Mouse (Mus musculus) G1E-ER4 (cell line): Measurements from ENCODE around the gene Rps6kl1. TPM values are rescaled to one million over a fixed set of nuclear protein-coding genes. Genes with fewer than 3 reads are reported as not detected.

Source experiments
- GATA1 ChIP-seq: IDR thresholded peaks from one replicate; pipeline ENCODE4 v1.8.0; 2012; ENCODE audit warnings: low read length, inconsistent platforms
- polyA plus RNA-seq: library from polyadenylated mRNA; stranded (reverse); fragments of >175 nt; gene quantifications from 2 replicates; pipeline ENCODE4 v1.2.3, GENCODE M21; 2012

The Rps6kl1 gene
- polyA plus RNA-seq, 1 experiment = not detected

DNA sequence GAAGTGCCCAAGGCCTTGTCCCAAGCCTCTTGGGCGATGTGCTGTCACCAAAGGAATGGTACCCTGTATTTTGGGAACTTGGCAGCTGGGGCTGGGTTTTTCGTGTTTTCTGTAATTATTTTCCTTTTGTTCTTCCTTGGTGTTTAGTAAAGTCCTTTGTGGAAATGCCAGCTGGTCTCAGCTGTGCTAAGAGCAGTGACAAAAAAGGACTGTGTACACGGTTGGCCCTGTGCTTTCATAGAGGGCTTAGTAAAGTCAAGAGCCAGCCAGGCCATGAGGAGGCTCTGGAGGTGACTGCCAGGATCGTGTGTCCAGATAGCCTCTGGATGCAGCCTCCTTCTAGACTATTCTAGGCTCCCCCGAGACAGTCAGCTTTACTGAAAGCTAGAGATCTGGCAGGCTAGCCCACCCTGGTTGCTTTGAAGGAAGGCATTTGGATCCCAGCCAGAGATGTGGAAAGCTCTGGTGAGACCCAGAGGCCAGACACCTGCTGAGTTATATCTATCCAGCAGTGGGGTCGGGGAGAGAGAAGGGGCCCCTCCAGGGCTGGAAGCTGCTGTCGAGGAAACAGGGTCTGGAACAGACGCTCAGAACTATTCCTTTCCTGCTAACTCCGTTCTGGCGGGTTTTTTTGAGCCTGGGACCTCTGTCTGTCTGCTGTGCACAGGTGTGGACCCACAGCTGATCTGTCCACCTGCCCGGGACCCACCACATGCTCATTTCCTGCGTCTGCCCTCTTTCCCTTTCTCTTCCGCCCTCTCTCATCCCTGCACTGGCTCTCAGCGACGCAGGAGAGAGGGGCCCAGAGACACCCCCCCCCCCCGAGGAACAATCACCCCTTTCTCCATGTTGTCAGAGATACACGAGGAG, 30.6 kb upstream of the Rps6kl1 start:
- TF ChIP-seq GATA1 = no peak

DNA sequence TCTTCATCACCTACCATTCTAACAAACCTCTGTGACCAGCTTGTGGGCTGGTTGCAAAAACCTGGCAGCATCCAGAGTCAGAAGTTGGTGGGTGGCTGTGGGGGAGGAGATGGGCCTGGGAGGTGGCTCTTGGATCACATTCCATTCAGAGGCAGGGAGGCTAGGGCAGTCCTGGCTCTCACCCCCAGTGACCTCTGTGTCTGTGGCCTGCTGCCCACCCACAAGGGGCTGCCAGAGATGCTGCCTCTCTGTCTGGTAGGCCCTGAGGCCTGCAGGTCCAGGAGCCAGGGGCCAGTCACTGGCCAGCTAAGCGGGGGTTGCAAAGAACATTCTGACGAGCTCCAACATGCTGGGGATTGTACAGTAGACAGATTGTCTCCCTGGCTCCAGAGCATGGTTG, 27.2 kb upstream of the Rps6kl1 start:
- no peak for TF ChIP-seq GATA1

DNA sequence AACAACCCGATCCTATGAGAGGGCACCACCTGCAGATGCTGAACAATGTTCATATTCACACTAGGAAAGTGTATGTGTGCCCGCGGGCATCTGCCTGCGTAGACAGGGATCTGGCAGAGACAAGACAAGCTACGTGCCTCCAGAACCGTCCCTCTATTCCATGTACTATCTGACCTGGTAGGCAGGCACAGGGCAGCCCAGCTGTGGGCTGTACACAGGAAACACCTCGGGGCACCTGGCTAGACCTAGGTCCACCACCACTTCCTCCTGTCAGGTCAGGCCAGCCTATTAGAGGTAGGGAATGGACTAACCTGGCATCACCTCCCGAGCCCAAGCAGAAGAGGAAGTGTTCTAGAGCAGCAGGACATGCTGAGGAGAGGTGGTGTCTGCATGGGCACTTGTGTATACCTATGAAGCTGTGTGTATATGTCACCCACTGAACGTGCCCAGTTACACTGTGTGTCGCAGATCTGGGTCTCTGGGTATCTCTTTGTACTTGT, 26.7 kb upstream of the Rps6kl1 start, which contains the start of gene Pgf:
Gene Pgf, minus strand, starts transcription at position 51 of the 500 bp plus-strand sequence.
- TF ChIP-seq GATA1 = no peak

DNA sequence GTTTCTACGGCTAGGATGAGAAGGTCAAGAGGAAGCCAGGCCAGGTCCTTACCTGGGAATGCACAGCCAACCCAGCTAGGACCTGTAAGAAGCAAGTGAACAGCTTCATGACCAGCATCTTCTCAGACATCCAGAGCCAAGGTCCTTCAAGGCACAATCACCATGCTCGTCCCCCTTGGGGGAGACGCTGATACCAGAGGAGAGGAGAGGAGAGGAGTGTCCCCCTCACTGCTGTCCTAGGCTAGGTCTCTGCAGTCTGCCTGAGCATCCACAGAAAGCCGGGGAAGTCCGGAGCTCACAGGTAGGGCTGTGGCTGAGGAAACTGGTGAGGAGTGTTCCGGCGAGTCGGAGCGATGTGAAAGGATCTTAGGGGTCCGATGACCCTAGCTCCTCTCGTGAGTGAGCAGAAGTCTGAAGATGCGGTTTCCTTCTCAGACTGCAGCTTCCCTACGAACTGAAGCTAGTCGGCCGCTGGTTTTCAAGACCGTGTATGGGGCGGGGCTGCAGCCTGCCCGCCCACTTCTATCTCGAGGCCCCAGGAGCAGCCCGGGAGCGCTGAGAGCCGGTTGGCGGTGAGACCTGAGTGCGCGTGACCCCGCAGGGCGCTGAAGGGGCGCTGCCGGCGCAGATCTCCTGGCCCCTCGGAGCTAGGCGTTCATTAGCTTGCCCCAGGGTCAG, 25.9 kb upstream of the Rps6kl1 start:
- TF ChIP-seq GATA1 = no peak

DNA sequence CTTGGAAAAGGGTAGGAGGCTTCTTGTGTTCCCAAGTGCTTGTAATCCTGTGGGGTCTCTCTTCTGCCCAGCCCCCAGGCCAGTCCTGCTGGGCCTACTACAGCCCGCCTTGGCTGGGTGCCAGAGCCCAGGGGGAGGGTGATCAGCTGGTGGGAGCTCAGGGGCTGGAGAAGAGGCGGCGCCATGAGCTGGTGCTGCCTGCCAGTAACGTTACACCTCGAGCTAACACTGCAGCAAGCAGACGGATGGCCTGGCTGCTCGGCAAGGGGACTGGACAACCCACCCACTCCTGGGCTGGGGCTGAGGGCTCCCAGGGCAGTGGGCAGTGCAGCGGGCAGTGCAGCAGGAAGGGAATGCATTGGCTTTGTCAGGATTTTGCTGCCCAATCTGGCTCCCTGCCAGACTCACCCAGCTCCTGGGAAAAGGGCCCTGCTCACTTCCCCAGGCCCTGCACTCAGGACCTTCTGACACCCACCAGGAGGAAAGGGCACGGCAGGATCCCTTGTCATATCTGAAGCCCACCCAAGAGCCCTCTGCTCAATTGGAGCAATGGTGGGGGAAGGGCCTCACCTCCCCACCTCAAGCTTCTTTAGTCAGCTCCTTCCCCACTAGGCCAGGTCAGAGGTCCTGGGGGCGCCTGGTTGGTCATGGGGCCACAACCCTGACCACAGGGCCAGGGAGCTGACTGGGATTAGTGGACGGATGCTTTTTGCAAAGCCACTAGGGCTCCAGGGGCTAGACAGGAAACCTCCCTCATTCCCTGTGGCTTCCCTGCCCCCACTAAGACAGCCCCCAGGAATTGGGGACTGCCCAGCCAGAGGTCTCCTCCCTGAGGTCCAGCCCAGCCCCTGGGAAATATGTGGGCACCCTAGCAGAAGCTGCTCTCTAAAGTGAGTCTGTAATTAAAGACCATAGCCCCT, 25.1 kb upstream of the Rps6kl1 start:
- TF ChIP-seq GATA1 = no peak

GRCm38 (mm10) chr12:85175087-85175675, 24.1 kb upstream of the Rps6kl1 start:
- no peak for TF ChIP-seq GATA1

- no peak for TF ChIP-seq GATA1
These were observed 23.0 kb upstream of the Rps6kl1 start for GRCm38 (mm10) chr12:85174016-85174415.

DNA sequence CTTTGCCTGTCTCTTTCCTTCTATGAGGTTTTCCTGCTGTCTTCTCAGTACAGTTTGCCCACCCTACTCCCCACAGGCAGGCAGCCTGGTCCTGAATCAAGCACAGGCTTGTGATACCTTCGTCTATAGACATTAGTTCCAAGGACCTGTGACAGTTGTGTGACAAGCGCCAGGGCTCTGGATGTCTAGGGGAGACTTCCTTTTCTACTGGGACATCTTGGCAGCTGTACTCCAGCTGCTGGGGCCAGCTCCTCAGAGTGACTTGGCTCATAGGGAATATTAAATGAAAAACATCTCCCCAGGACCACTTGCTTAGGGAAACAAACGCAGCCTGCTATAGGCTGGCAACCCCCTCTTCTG, 19.9 kb upstream of the Rps6kl1 start:
- TF ChIP-seq GATA1 = no peak

- TF ChIP-seq GATA1 = no peak
These were observed 19.4 kb upstream of the Rps6kl1 start for GRCm38 (mm10) chr12:85170284-85170947.

DNA sequence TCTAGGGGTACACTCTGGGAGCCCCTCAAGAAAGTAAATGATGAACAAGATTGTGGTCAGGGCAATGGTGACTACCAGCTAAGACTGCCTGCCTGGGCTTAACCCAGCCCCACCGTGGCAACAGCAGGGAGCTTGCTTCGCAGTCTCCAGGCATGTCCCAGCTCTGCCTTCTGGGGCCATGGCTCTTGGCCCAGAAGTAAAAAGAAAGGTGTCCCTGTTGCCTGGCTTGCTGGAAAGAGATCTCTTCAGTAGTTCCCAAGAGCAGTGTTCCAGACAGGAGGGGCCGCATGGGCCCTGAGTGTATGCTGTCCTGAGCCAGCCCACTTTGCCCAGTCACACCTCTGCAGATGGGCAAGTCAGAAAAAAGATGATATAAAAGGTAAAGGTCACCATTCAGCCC, 18.8 kb upstream of the Rps6kl1 start:
- TF ChIP-seq GATA1 = no peak

DNA sequence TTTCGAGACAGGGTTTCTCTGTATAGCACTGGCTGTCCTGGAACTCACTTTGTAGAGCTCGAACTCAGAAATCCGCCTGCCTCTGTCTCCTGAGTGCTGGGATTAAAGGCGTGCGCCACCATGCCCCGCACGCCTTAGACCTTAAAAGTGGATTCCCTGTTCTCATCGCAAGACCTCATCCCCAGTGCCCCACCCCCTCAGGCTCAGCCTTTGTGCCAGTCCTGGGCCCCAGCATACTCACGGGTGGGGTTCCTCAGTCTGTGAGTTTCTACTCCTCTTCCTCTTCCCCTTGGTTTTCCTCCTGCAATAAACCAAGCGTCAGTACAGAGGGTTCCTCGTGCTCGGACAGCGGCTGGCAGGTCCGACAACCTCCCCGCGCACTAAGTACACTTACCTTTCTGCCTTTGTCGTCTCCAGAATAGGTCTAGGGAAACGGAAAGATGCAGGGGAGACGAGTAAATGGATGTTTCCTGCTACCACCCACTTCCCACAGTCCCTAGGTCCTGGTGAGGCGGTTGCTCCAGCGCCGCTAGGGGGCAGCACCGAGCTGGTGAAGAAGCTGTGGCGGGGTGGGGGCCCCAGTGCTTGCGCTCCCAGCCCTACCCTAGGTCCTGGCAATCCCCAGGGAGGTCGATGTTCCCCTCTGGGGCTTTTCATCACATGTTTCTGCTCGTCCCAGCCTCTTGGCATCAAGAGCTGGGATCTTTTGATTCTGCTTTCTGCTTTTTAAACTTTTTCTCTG, 18.2 kb upstream of the Rps6kl1 start:
- no peak for TF ChIP-seq GATA1

GRCm38 (mm10) chr12:85166631-85167030, 15.6 kb upstream of the Rps6kl1 start:
- no peak for TF ChIP-seq GATA1

DNA sequence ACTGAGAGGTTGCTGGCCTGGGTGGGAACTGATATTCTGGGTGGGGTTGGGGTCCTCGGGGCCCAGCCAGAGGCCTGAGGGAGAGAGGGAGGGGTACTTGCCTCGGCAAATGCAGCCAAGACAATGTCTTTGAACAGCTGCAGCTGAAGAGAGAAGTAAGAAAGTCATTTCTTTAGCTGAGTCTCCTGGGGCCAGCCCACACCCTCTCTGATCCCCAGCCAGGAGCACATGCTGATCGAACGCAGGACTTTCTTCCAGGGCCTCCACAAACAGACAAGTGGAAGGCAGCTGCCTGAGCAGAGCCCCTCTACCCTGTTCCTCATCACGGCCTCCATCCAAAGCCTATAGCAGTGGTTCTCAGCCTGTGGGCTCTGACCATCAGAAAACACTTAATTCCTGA, 13.9 kb upstream of the Rps6kl1 start:
- TF ChIP-seq GATA1 = no peak

DNA sequence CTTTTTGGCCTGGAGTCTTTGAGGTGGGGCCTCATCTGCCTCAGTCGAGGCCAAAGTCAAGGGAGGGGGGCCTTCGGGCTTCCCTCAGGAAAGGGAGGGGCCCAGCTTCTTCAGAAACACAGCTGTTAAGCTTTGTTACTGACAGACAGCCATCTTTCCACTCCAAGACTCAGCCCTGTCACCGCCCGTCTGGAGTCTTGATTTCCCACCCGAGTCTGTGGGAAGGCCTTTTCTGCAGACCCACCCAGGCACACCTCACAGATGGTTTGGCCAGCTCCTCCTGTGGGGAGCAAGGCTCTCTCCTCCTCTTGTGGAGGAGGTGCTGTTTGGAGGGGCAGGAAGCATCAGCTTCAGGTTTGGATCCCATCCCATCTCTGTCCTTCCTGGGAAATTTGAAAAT, 8.5 kb upstream of the Rps6kl1 start:
- no peak for TF ChIP-seq GATA1
